24 mouse cellular contexts compared by ENCODE assay signal in the genomic region with DNA sequence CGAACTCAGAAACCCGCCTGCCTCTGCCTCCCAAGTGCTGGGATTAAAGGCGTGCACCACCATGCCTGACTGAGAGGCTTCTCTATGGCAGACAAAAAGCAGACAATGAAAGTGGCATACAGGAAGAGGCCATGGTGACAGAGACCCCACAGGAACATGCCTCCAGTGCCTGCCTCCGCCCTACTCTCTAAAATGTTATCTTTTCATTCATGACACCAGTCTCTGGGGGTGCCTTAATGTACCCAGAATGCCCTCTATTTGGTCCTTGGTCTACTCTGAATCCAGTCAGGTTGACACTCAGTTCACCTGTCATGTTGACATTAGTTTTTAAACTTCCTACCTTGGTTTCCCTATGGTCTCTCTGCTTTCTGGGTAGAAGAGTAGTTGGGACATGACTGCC. TPM values are rescaled to one million over a fixed set of nuclear protein-coding genes. Genes with fewer than 3 reads are reported as not detected.
DNase-seq lines count a peak whose midpoint lies in the region; ATAC-seq and TF ChIP-seq lines count a peak whose summit lies in the region.
"Had no signal": no experiment of that assay in that cellular context is flagged by ENCODE, and none has a peak within 500 bp of the region (broad histone marks: within the 10 kb centered on the region; RNA-seq: fewer than 3 reads in every experiment).

No protein-coding gene starts in this region.

- H3K9ac ChIP-seq in liver, embryonic 13.5 days = 0 out of 2 replicates have a peak overlapping the region, but pooled peaks have one; percentile 44
- no peak overlapping the region for H3K9ac ChIP-seq in liver, postnatal 0 days (replicated peaks)
- no peak overlapping the region for H3K9ac ChIP-seq in midbrain, embryonic 13.5 days (replicated peaks)
- H3K9ac ChIP-seq: forebrain, postnatal 0 days; heart, embryonic 13.5 days; hindbrain, embryonic 12.5 days; hindbrain, embryonic 15.5 days had no signal

- H3K4me2 ChIP-seq in liver, embryonic 13.5 days = no peak overlapping the region
- H3K4me2 ChIP-seq in liver, postnatal 0 days (ENCODE audit: low read depth, low read length) = no peak overlapping the region
- no peak overlapping the region for H3K4me2 ChIP-seq in midbrain, embryonic 13.5 days (replicated peaks)
- H3K4me2 ChIP-seq: heart, embryonic 13.5 days; hindbrain, embryonic 12.5 days; hindbrain, embryonic 15.5 days had no signal

- no peak for TF ChIP-seq CTCF in liver, postnatal 0 days (IDR thresholded peaks at IDR 0.05; ENCODE audit: low read depth)

- no peak overlapping the region for H3K4me3 ChIP-seq in liver, embryonic 13.5 days (replicated peaks)
- H3K4me3 ChIP-seq in liver, postnatal 0 days (ENCODE audit: low read depth, low read length) = no peak overlapping the region
- no peak overlapping the region for H3K4me3 ChIP-seq in midbrain, embryonic 13.5 days (replicated peaks)
- H3K4me3 ChIP-seq: forebrain, embryonic 10.5 days; gastrocnemius, adult 2 months; heart, adult 2 months; heart, embryonic 10.5 days; heart, embryonic 13.5 days; hindbrain, embryonic 12.5 days; hindbrain, embryonic 15.5 days had no signal

- no peak for TF ChIP-seq EP300 in liver, postnatal 0 days (IDR thresholded peaks at IDR 0.05; ENCODE audit: low read depth)

- ATAC-seq in liver, embryonic 13.5 days (ENCODE audit: low read depth) = peak; percentile 60
- no peak for ATAC-seq in liver, postnatal 0 days
- no peak for ATAC-seq in midbrain, embryonic 13.5 days
- ATAC-seq: activated CD4-positive, CD25-positive, alpha-beta regulatory T cell, adult 4 months; forebrain, embryonic 14.5 days; forebrain, postnatal 0 days had no signal

- H3K36me3 ChIP-seq in liver, embryonic 13.5 days = peaks cover 71% of the 10 kb centered on the region
- H3K36me3 ChIP-seq in liver, postnatal 0 days (replicated peaks; ENCODE audit: insufficient read depth, low read length) = peaks cover 53% of the 10 kb centered on the region
- peaks cover 35% of the 10 kb centered on the region for H3K36me3 ChIP-seq in midbrain, embryonic 13.5 days

- 78% methylated on average over 4 of the region's 4 CpGs for WGBS in liver, embryonic 13.5 days (ENCODE audit: insufficient replicate concordance)
- 87% methylated on average over 4 of the region's 4 CpGs for WGBS in liver, postnatal 0 days (ENCODE audit: insufficient replicate concordance)
- 90% methylated on average over 4 of the region's 4 CpGs for WGBS in midbrain, embryonic 13.5 days

- H3K27ac ChIP-seq in liver, embryonic 13.5 days = peak overlapping the region; percentile 77
- 0 out of 2 replicates have a peak overlapping the region, but pooled peaks have one; percentile 9 for H3K27ac ChIP-seq in liver, postnatal 0 days (ENCODE audit: low read depth)
- H3K27ac ChIP-seq in midbrain, embryonic 13.5 days = no peak overlapping the region
- H3K27ac ChIP-seq: forebrain, embryonic 10.5 days; gastrocnemius, adult 2 months; heart, adult 2 months; heart, embryonic 10.5 days; heart, embryonic 13.5 days; hindbrain, embryonic 12.5 days; hindbrain, embryonic 15.5 days had no signal

- DNase-seq in heart, adult 11 months = peak; percentile 59
- no peak for DNase-seq in heart, postnatal 10 days
- no peak for DNase-seq in liver, embryonic 13.5 days
- DNase-seq in liver, postnatal 0 days = no peak
- DNase-seq in kidney, postnatal 10 days = no peak
- DNase-seq: adrenal gland, adult 8-10 months; adrenal gland, postnatal 25 days; cerebellum, adult 11-12 months; cerebellum, adult 8-10 months; cerebellum, postnatal 10 days; cerebellum, postnatal 36 days; embryo, embryonic 11 days; forebrain, postnatal 0 days; gastrocnemius, adult 2 months; gastrocnemius, postnatal 25 days; heart, adult 2 months had no signal

- no peaks in the 10 kb centered on the region for H3K9me3 ChIP-seq in liver, embryonic 13.5 days (replicated peaks)
- H3K9me3 ChIP-seq in liver, postnatal 0 days (ENCODE audit: low read length) = no peaks in the 10 kb centered on the region
- no peaks in the 10 kb centered on the region for H3K9me3 ChIP-seq in midbrain, embryonic 13.5 days
- H3K9me3 ChIP-seq: forebrain, embryonic 10.5 days; heart, embryonic 10.5 days; heart, embryonic 13.5 days; hindbrain, embryonic 12.5 days; hindbrain, embryonic 15.5 days had no signal

- no peaks in the 10 kb centered on the region for H3K27me3 ChIP-seq in liver, embryonic 13.5 days
- no peaks in the 10 kb centered on the region for H3K27me3 ChIP-seq in liver, postnatal 0 days (ENCODE audit: insufficient read depth, low read length)
- H3K27me3 ChIP-seq in midbrain, embryonic 13.5 days = no peaks in the 10 kb centered on the region
- H3K27me3 ChIP-seq: heart, embryonic 13.5 days; hindbrain, embryonic 12.5 days; hindbrain, embryonic 15.5 days had no signal

- H3K4me1 ChIP-seq in liver, embryonic 13.5 days (replicated peaks) = peaks cover 97% of the 10 kb centered on the region
- peaks cover 53% of the 10 kb centered on the region for H3K4me1 ChIP-seq in liver, postnatal 0 days (ENCODE audit: insufficient read depth)
- peaks cover 24% of the 10 kb centered on the region for H3K4me1 ChIP-seq in midbrain, embryonic 13.5 days (replicated peaks)

- intact Hi-C loops in heart, postnatal 10 days (cut with DNase I) = no loop called here

RNA-seq across cellular contexts. Expression of a gene that starts 41.5 kb away (rescaled TPM):
- 10 to 100 TPM; 66.0 to 66.8 TPM for total RNA-seq in heart, postnatal 10 days (2021)
- polyA plus RNA-seq in liver, embryonic 13.5 days (2015; fragmentation: Nextera tagmentation; extraction: Ambion mirVana) = 29.7 and 36.1 TPM in 2 replicates
- polyA plus RNA-seq in liver, postnatal 0 days (2015; fragmentation: Nextera tagmentation; extraction: Ambion mirVana) = 14.8 and 16.7 TPM in 2 replicates
- 120 TPM in 2 replicates for polyA plus RNA-seq in midbrain, embryonic 13.5 days (2015; fragmentation: Nextera tagmentation; extraction: Ambion mirVana)
